Mouse (Mus musculus) heart, adult 2 months (tissue): ENCODE results near the gene Gm9918. TPM values are rescaled to one million over a fixed set of nuclear protein-coding genes. Genes with fewer than 3 reads are reported as not detected.

Experiments
- DNase-seq, 2 experiments: peaks; one replicate each; pipeline ENCODE4 v3.0.0; 2021
- H3K27ac ChIP-seq: fragments of 200-600 bp; 2 replicates; pipeline ENCODE4 v1.8.1; 2022
- H3K27me3 ChIP-seq: fragments of 200-500 bp; 2 replicates; pipeline ENCODE4 v1.6.1; 2012; ENCODE audit warnings: mild to moderate bottlenecking, low read length, inconsistent platforms, mixed read lengths; ENCODE audit not compliant: control insufficient read depth, insufficient read depth
- H3K36me3 ChIP-seq: fragments of 200-500 bp; 2 replicates; pipeline ENCODE4 v1.6.1; 2012; ENCODE audit warnings: low read length, inconsistent platforms; ENCODE audit not compliant: control insufficient read depth, insufficient read depth
- H3K4me1 ChIP-seq: fragments of 200-500 bp; 2 replicates; pipeline ENCODE4 v1.6.1; 2011; ENCODE audit warnings: low read length; ENCODE audit not compliant: control insufficient read depth, insufficient read depth
- H3K4me3 ChIP-seq: fragments of 200-600 bp; 2 replicates; pipeline ENCODE4 v1.8.1; 2022
- H3K79me2 ChIP-seq: fragments of 200-500 bp; replicated peaks from 2 replicates; pipeline ENCODE4 v1.6.1; 2012; ENCODE audit warnings: mild to moderate bottlenecking, inconsistent platforms, low read length, moderate library complexity, mixed read lengths; ENCODE audit not compliant: control insufficient read depth, insufficient read depth
- H3K9ac ChIP-seq: fragments of 200-500 bp; 2 replicates; pipeline ENCODE4 v1.6.1; 2012; ENCODE audit warnings: low read depth, mild to moderate bottlenecking, control low read depth, inconsistent platforms, low read length, mixed read lengths
- CTCF ChIP-seq: fragments of 200-600 bp; IDR thresholded peaks from 2 replicates; pipeline ENCODE4 v1.8.1; 2022; ENCODE audit warnings: antibody characterized with exemption, mild to moderate bottlenecking, moderate library complexity
- EP300 ChIP-seq: fragments of 200-500 bp; IDR thresholded peaks from 2 replicates; pipeline ENCODE4 v1.6.1; 2011; ENCODE audit warnings: low read depth, low read length, control low read depth; ENCODE audit not compliant: insufficient read depth
- POLR2A ChIP-seq: fragments of 200-500 bp; IDR thresholded peaks from 2 replicates; pipeline ENCODE4 v1.6.1; 2011; ENCODE audit warnings: mild to moderate bottlenecking, low read depth, low read length, control low read depth; ENCODE audit not compliant: insufficient read depth
- WGBS: fragments of 180-500 bp; shearing (Covaris S2); methylation state at CpG from one replicate; pipeline ENCODE4 v1.1.7; 2018; 5-methylcytosine and 5-hydroxymethylcytosine counted together
- intact Hi-C: fragments of 180-260 bp; cut with DNase I; formaldehyde crosslinking; loops from one replicate; pipeline ENCODE4 v1.15.1; 2025
- polyA plus RNA-seq: library from polyadenylated mRNA; depleted of rRNA; stranded (reverse); fragments of >200 nt; gene quantifications from 2 replicates; pipeline ENCODE4 v1.2.3, GENCODE M21; 2012
- total RNA-seq, 2 experiments: library from RNA; stranded (reverse); gene quantifications; 2 replicates each; pipeline ENCODE4 v1.2.3; 2021

Gm9918 gene
- total and polyA plus RNA-seq, 3 experiments, result not detected

DNA sequence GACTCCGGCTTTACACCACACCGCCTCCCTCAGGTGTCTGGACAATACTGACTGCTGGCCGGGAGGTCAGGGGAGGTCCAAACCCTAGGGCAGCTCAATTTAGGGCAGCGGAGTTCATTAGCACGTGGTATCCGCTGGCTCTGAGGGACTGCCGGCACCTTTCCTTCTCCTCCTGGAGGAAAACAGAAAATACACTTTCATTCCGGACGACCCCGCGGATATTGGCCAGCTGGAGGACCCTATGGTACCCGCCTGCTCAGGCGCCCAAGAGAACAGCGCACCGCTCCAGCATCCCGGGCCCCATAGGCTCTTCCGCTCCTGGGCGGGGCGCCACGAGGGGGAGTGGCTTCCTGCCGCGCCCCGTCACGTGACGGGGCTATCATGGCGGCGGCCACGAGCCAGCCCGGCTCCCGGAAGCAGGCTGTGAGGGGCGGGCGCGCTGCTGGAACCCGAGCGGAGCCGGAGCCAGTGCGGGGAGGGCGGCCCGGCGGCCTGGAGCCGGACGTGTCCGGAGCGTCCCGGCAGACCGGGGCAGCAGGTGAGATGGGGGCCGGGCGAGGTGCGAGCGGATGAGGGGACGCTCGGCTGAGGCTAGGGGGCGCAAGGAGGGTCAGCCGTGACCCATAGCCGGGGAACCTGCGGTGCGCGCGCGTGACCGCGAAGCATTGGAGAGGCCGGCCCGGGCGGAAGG is 8.9 kb downstream of the Gm9918 start, which contains the start of gene Mfsd5:
Gene Mfsd5, plus strand, starts transcription at position 363 of the 691 bp plus-strand sequence.
- intact Hi-C loops, result loop anchor here (1.0 to 2.0 kb wide), 2 partner anchors 30 to 40 kb away; no protein-coding TSS in a partner anchor
- Histone ChIP-seq H3K4me1 (peaks cover 8% of the 10 kb centered on the region; the same call in 1 of the 2 replicates), H3K36me3 (no peaks in the 10 kb centered on the region), H3K4me3 (peak within 1 kb of the TSS; percentile 91), H3K27me3 (no peaks in the 10 kb centered on the region), H3K27ac (peak within 1 kb of the TSS; percentile 95), H3K79me2 (peaks cover 2% of the 10 kb centered on the region; the same call in 1 of the 2 replicates), H3K9ac (peak within 1 kb of the TSS; percentile 99)
- under 1% methylated on average over 65 of the region's 65 CpGs for WGBS
- peak; percentile 93 for TF ChIP-seq POLR2A
- no peak for TF ChIP-seq EP300
- TF ChIP-seq CTCF, result peak; percentile 66
- peak; percentile 91 to 93 for DNase-seq

DNA sequence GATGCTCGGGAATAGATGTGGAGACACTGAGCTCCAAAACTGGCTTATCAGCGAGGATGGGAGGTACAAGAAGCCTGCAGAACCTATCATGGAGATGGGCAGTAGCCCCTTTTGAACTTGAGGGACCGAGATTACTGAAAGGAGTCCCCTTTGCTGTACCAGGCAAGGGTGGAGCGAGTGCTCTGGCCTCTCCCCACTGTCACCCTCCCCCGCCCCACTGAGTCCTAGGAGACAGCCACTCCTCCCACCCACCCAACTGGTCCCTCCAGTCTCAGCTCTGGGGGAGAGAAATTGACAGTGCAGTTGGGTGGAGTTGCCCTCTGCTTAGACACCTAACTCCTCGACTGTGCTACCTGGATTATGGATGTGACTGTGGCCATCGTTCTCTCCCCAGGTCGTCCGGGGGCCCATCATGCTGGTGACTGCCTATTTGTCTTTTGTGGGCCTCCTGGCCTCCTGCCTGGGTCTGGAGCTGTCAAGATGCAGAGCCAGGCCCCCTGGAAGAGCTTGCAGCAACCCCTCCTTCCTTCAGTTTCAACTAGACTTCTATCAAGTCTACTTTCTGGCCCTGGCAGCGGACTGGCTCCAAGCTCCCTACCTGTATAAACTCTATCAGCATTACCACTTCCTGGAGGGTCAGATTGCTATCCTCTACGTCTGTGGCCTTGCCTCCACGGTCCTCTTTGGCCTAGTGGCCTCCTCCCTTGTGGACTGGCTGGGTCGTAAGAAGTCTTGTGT is 9.6 kb downstream of the Gm9918 start:
- intact Hi-C loops, result loop anchor here (1.0 to 10.0 kb wide), 3 partner anchors 31 to 165 kb away; partner anchors contain the start of gene Amhr2
- no peak for DNase-seq
- Histone ChIP-seq H3K27ac (peak overlapping the region; percentile 95), H3K9ac (peak overlapping the region; percentile 99), H3K4me1 (peaks cover 8% of the 10 kb centered on the region; the same call in 1 of the 2 replicates), H3K27me3 (no peaks in the 10 kb centered on the region), H3K79me2 (peaks cover 2% of the 10 kb centered on the region; the same call in 1 of the 2 replicates), H3K4me3 (peak overlapping the region; percentile 91), H3K36me3 (no peaks in the 10 kb centered on the region)
- TF ChIP-seq CTCF (no peak), EP300 (no peak), POLR2A (no peak)
- 24% methylated on average over 13 of the region's 13 CpGs for WGBS

DNA sequence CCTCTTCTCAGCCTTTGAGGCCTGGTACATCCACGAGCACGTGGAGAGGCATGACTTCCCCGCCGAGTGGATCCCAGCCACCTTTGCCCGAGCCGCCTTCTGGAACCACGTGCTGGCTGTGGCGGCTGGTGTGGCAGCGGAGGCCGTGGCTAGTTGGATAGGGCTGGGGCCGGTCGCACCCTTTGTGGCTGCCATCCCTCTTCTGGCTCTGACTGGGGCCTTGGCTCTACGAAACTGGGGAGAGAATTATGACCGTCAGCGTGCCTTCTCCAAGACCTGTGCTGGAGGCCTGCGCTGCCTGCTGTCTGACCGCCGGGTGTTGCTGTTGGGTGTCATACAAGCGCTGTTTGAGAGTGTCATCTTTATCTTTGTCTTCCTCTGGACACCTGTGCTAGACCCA is 10.3 kb downstream of the Gm9918 start:
- Histone ChIP-seq H3K4me3 (no peak overlapping the region; the same call in 1 of the 2 replicates), H3K9ac (no peak overlapping the region)
- intact Hi-C loops, result loop anchor here (1.0 to 10.0 kb wide), 2 partner anchors 14 to 164 kb away; partner anchors contain the start of gene Amhr2

DNA sequence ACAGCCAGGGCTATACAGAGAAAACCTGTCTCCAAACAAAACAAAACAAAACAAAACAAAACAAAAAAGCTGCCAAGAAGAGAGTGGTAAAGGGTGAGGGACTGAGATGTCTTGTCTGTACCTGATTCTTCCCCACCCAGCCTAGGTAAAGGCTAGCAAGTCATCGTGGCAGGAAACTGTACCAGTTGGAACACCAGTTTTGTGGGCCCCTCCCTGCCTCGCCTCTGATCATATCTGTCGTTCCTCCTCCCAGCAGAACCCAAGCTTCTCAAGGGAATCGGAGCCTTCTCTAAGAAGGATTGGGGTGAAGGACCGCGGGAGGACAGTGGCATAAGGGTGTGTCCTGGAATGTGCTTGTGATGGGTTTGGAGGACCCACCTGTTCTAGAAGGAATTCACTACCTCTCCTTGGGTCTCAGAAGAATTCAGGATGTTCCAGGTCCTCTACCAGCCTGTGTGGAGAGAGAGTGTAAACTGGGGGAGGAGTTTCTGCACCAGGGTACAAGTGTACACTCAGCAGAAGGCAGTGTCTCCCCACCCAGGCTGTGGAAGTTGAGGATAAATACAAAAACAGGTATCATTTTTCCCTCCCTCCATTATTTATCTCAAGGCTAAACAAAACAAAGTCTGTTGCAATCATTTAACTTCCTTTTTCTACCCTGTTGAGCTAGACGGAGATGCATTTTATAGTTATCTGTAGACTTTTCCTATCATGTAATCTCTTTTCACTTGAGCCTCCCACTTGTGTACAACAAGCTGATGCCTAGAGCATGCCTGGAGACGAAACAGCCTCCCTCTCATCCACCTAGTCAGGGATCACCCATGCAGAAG is 12.3 kb downstream of the Gm9918 start:
- H3K27ac ChIP-seq, result no peak overlapping the region
- peaks cover 8% of the 10 kb centered on the region; the same call in 1 of the 2 replicates for H3K4me1 ChIP-seq
- no peak overlapping the region for H3K9ac ChIP-seq
- peaks cover 2% of the 10 kb centered on the region; the same call in 1 of the 2 replicates for H3K79me2 ChIP-seq
- H3K4me3 ChIP-seq, result no peak overlapping the region
- intact Hi-C loops, result loop anchor here (10.0 kb wide), 1 partner anchor 162 kb away; the partner anchor contains the start of gene Amhr2
- DNase-seq, result no peak
- TF ChIP-seq POLR2A (no peak), CTCF (no peak), EP300 (no peak)
- WGBS, result 64% methylated on average over 8 of the region's 8 CpGs
- no peaks in the 10 kb centered on the region for H3K27me3 ChIP-seq
- H3K36me3 ChIP-seq, result no peaks in the 10 kb centered on the region

More for the DNA sequence above, 10.3 kb downstream of the Gm9918 start:
- H3K36me3 ChIP-seq, result no peaks in the 10 kb centered on the region
- H3K27me3 ChIP-seq, result no peaks in the 10 kb centered on the region
- 91% methylated on average over 19 of the region's 19 CpGs for WGBS
- no peak for DNase-seq
- no peak for TF ChIP-seq CTCF
- TF ChIP-seq EP300, result no peak
- TF ChIP-seq POLR2A, result no peak
- peaks cover 2% of the 10 kb centered on the region; the same call in 1 of the 2 replicates for H3K79me2 ChIP-seq
- H3K27ac ChIP-seq, result no peak overlapping the region
- peaks cover 8% of the 10 kb centered on the region; the same call in 1 of the 2 replicates for H3K4me1 ChIP-seq

DNA sequence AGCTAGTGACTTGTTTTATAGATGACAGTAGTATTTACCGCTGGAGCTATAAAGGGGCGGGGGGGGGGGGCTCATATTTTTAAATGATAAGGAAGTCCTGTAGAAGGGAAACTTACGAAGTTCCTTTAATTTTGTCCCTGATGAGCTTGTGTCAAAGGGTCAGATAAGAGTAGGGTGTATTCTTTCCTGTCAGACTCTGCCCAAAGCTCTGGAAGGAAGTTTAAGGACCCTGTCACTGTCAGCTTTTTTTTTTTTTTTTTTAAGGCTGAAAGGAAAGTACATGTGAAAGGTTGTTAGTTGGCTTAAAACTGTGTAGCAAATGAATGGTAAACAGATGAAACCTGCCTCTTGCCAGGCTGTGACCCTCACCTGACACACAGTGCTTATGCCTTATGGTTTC is 13.3 kb downstream of the Gm9918 start:
- TF ChIP-seq POLR2A (no peak), CTCF (no peak), EP300 (no peak)
- H3K79me2 ChIP-seq, result peaks cover 2% of the 10 kb centered on the region; the same call in 1 of the 2 replicates
- no peak for DNase-seq
- H3K9ac ChIP-seq, result no peak overlapping the region
- no peaks in the 10 kb centered on the region for H3K27me3 ChIP-seq
- H3K4me3 ChIP-seq, result no peak overlapping the region
- peaks cover 8% of the 10 kb centered on the region; the same call in 1 of the 2 replicates for H3K4me1 ChIP-seq
- 39% methylated on average over 3 of the region's 3 CpGs for WGBS
- H3K36me3 ChIP-seq, result no peaks in the 10 kb centered on the region
- no peak overlapping the region for H3K27ac ChIP-seq
- intact Hi-C loops, result loop anchor here (2.0 to 10.0 kb wide), 2 partner anchors 93 to 161 kb away; partner anchors contain the start of gene Amhr2
